Mouse (Mus musculus) cerebellum, adult (tissue): ENCODE results near the gene Enpp5.

Experiments
- ATAC-seq: cut with Nextera tagmentation; 2 replicates; pipeline ENCODE4 v1.9.2; 2017; ENCODE audit warnings: mild to moderate bottlenecking, moderate library complexity, mixed read lengths; ENCODE audit not compliant: insufficient number of reproducible peaks, low FRiP score, low TSS enrichment

Gene Enpp5

GRCm38 (mm10) chr17:44090916-44091315 lies 12.3 kb downstream of the Enpp5 start:
- ATAC-seq, result no peak

GRCm38 (mm10) chr17:44091512-44091911 lies 12.9 kb downstream of the Enpp5 start:
- ATAC-seq, result no peak

GRCm38 (mm10) chr17:44100486-44100885 lies 21.9 kb downstream of the Enpp5 start:
- no peak for ATAC-seq

GRCm38 (mm10) chr17:44100906-44101305 lies 22.3 kb downstream of the Enpp5 start:
- ATAC-seq, result no peak

GRCm38 (mm10) chr17:44101961-44102360 lies 23.3 kb downstream of the Enpp5 start:
- ATAC-seq, result no peak

DNA sequence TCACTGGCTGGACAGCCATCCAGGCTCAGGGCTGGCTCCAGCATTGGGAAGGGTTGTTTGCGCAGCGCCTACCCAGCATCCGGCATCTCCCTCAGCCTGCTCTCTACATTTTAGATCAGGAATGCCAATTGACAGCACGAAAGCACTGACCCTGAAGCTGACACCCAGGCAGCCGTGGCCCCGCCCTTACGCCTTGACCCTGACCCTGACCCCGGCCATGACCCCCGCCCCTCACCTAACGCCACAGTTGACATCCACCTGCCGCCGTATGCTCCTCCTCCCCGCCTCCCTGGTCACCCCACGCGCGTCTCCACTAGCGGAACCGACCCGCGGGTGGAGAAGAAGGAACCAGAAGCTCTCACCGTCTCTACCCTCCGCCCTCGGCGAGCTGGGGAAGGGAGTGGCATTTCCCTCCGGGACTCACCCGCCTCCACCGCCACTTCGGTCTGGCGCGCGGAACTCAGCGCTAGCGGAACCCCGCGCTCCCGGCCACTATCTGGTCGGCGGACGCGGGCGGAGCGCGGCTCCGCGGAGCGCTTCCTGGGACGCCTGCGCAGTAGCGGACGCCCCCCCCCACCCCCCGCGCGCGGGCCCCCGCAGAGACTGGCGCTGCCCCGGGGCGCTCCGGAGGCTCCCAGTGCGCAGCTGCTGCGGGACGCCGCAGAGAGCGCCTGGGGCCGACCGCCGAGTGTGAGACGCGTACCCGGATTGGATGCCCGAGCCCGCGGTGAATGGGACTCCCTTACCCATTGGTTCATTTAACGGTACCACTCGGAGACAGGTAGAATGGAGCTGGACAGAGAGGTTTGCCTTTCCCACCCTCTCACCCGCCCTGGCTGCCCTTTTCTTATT lies 26.9 kb downstream of the Enpp5 start, which contains the start of gene Enpp4:
Gene Enpp4, minus strand, starts transcription at position 523 of the 852 bp plus-strand sequence.
- peak; percentile 95 for ATAC-seq

GRCm38 (mm10) chr17:44108331-44108730 lies 29.7 kb downstream of the Enpp5 start:
- ATAC-seq, result no peak

DNA sequence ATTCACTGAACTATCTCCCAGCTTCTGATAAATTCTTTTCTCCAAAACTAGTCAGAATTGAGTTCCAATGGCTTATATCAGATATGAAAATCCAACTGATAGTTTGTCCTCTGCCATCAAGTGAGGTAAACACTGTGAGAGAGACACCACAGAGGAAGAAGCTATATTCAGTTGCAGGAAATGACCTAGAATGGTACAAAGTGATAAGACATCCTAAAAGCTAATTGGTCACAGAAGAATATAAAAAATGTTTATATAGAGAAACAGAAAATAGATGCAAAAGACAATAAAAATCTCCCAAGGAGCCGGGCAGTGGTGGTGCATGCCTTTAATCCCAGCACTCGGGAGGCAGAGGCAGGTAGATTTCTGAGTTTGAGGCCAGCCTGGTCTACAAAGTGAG lies 38.0 kb downstream of the Enpp5 start:
- ATAC-seq, result no peak

- no peak for ATAC-seq
These were observed 39.1 kb downstream of the Enpp5 start for GRCm38 (mm10) chr17:44117721-44118120.

DNA sequence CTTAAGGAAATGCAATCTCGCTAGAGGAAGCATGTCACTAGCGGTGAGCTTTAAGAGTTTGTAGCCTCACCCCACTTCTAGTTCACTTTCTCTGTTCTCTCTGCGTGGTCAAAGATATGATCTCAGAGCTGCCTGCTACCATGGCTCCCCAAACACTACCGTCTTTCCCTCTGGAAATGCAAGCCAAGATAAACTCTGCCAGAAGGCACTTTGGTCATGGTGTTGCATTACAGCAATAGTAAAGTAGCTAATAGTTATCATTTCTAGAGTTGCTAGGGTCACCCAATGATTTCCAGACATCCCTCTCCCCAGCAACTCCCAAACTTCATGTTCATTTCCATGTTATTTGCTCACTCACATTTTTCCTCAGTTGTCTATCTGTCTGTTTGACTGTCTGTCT lies 39.6 kb downstream of the Enpp5 start:
- no peak for ATAC-seq

- no peak for ATAC-seq
These were observed 42.9 kb downstream of the Enpp5 start for GRCm38 (mm10) chr17:44121366-44122100.

GRCm38 (mm10) chr17:44129092-44129750 lies 50.6 kb downstream of the Enpp5 start:
- ATAC-seq, result no peak

- ATAC-seq, result peak; percentile 49; the same call in 1 of the 2 replicates
These were observed 51.8 kb downstream of the Enpp5 start for GRCm38 (mm10) chr17:44130429-44130828.

DNA sequence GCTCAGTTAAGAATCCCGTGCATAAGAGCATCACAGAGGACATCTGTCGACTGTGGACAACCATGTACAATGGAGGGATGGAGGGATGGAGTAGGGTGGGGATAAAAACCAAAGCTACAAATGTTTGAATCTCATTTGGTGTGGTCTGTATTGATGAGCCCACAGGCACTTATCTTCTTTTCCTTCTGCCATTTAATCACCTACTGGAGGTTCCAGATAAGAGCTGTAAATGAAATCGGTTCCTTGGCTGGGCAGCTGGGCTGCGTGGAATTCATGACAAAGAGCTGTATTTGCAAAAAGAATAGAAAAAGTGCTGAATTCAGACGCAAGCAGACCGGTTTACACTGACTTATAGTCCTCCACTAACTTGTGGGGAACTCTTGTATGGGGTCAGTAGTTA lies 55.5 kb downstream of the Enpp5 start:
- ATAC-seq, result no peak

DNA sequence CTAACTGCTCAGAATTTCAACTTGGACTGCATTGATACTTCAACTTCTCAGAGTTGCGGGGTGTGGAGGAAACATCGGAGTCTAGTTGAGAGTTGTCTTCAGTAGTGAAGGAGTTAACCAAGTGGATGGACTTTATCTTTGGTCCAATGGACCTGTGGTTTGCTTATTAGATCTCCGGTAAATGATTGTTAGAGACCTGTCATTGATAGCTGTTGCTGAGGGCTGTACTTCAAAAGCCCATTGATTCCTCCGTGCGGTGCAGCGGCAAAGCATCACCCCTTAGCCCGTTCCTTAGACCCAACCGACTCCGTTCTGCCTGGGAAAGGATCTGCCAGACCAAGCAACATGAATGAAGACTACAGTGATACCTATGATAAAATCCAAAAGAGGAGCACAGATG lies 55.9 kb downstream of the Enpp5 start:
- no peak for ATAC-seq

DNA sequence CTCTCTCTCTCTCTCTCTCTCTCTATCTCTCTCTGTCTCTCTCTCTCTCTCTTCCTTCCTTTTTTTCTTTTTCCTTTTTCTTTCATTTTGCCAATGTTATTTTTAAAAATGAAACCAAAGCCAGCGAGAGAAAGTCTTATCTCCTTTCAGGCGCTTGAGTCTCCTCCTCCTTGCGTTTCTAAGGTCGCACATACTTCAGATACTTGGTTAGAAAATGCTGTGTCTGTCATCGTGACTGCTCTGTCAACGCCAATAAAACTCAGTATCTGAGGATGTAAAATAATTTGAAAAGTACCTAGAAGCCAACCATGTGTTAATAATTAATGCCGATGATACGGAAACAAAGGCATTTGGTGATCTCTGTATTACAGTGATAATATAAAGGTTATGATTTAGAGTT lies 57.4 kb downstream of the Enpp5 start:
- ATAC-seq, result no peak
